Mouse (Mus musculus) ovary, adult 18-20 months (tissue): ENCODE results near the gene Gmfg.

Experiments used
- DNase-seq: peaks from one replicate; pipeline ENCODE4 v3.0.0; 2022; ENCODE audit warnings: low spot score, mixed read lengths

The Gmfg gene

DNA sequence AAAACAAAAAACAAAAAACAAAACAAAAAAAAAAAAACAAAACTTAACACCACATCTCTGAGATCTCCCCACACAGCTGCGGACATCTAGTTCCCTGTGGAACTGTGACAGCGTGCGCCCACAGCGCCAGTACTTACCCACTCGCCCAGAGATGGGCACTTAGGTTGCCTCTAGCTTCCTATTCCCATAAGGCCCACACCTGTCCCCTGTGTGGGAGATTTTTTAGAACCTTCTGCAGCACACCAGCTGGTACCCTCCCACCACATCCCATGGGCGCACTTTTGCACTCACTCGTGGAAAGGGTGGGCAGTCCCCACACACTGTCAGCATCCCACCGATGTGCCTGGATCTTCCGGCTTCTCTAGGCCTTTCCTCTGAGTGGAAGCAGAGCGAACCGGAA, 45.6 kb downstream of the Gmfg start:
- DNase-seq: no peak

DNA sequence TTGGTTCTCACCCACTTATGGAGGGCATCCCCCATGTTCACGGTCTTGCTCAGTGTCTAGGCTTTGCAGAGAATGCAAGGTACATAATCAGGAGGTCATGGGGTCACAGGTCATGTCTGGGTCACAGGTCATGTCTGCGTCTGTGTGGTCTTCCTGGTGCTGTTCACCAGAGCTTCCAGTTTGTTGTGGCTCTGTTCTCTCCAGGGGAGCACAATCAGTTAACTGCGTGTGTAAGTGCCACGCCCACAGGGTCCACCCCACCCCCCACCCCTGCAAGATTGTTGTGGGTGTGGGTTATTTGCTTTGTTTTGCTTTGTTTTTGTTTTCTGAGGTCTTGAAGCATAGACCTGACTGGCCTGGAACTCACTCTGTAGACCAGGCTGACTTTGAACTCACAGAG, 46.9 kb downstream of the Gmfg start:
- no peak for DNase-seq

- no peak for DNase-seq
These were observed 50.8 kb downstream of the Gmfg start for GRCm38 (mm10) chr7:28488030-28488491.

DNA sequence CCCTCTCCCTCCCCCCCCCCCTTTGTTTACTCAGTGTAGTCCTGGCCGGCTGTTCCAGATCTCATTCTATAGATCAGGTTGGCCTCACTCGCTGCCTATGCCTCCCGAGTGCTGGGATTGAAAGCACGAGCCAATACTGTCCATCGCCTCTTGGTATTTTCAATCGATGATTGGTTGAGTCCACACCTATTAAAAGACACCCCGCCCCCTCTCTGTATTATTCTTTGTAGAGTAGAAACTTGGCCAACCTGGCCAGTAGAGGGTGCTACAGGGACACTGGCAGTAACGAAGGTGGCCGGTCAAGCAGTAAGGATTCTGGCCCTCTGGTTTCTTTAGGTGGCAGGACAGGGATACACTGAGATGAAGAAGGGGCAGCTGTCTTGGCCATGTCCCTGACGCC, 53.2 kb downstream of the Gmfg start:
- no peak for DNase-seq

DNA sequence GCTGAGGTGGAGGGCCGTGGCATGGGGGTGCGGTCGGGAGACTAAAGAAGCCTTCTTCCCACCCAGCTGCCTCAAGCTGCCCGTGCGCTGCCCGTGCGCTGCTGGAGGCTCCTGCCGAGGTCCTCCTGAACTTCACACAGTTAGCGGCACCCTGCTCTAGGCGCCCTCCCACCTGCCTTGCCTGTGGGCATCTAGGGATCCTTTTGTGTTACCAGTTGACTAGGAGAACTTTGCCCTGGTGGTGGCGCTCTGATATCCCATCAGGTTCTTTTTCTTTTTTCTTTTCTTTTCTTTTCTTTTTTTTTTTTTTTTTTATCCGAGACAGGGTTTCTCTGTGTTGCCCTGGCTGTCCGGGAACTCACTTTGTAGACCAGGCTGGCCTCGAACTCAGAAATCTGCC, 53.7 kb downstream of the Gmfg start:
- no peak for DNase-seq

DNA sequence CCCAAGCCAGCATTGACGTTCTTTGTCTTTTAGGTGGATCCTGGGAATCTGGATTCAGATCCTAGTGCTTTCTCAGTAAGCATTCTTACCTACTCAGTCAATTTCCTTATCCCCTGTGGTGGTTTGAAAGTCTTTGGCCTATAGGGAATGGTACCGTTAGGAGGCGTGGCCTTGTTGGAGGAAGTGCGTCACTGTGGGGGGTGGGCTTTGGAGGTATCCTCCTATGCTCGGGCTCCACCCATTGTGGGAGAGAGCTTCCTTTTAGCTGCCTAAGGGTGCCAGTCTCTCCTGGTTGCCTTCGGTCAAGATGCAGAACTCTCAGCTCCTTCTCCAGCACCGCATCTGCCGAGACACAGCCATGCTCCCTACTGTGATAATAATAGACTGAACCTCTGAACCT, 55.1 kb downstream of the Gmfg start:
- no peak for DNase-seq

GRCm38 (mm10) chr7:28495426-28495825, 58.2 kb downstream of the Gmfg start:
- DNase-seq: no peak
